Mouse (Mus musculus): ENCODE data around the gene Ttc30a2. TPM values are rescaled to one million over a fixed set of nuclear protein-coding genes. Genes with fewer than 3 reads are reported as not detected.
A peak's percentile ranks its signal among the peaks of the same experiment; 100 is the strongest.

Gene Ttc30a2
- total and polyA plus RNA-seq, 2 experiments from 2014 or later, result 0.21 to 0.81 TPM

DNA sequence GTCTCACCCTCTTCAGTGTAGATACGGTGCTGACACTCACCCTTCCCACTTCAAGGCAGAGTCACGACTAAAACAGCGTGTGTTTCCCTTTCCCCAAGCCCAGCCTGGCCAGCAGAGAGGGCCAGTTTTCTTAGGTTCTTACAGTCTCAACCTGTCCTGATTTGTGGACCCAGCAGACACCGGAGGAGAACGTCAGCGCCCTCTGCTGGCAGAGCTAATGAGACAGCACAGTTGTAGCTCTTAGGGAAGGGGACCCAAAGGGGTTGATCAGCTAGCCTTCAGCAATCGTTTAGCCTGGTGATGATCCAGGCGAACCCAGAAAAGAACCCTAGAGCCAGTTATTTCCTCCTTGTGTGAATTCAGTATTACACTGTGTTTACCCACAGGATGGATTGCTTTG, 23.4 kb upstream of the Ttc30a2 start:
- no peak for DNase-seq
- TF ChIP-seq CTCF (IDR thresholded peaks at IDR 0.05; ENCODE audit: low read depth), result peak; percentile 52

DNA sequence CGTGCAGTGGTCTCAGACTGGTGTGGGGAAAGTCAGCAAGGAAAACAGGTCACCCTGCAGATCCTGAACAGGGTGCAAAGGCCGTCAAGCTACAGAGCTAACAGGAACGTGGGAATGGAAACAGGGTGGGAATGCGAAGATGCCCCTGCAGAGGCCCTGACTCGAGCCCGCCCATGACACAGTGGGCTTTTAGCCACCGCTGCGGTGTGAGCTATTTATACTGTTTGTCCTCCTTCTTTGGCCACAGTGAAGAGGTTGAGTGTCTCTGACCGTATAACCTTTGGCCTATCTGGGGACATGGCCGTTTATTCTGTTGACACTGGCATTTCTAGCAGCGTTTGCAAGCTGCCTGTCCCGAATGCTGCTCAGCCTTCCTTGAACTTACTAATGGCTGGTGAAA, 21.7 kb upstream of the Ttc30a2 start:
- TF ChIP-seq CTCF (IDR thresholded peaks at IDR 0.05; ENCODE audit: low read depth), result no peak
- Histone ChIP-seq H3K27ac (ENCODE audit: low read depth, low read length) (no peak overlapping the region), H3K4me3 (ENCODE audit: low read depth, low read length) (no peak overlapping the region), H3K4me2 (ENCODE audit: low read depth) (no peak overlapping the region), H3K9ac (no peak overlapping the region), H3K9me3 (ENCODE audit: low read length) (no peaks in the 10 kb centered on the region), H3K27me3 (ENCODE audit: insufficient read depth, low read length) (no peaks in the 10 kb centered on the region), H3K4me1 (ENCODE audit: insufficient read depth) (no peaks in the 10 kb centered on the region), H3K36me3 (ENCODE audit: insufficient read depth) (no peaks in the 10 kb centered on the region)
- no peak for DNase-seq
- no peak for ATAC-seq
- WGBS, result 76% methylated on average over 12 of the region's 12 CpGs

More for the DNA sequence above, 23.4 kb upstream of the Ttc30a2 start:
- no peaks in the 10 kb centered on the region for H3K36me3 ChIP-seq (ENCODE audit: insufficient read depth)
- H3K4me1 ChIP-seq (ENCODE audit: insufficient read depth), result no peaks in the 10 kb centered on the region
- no peak overlapping the region for H3K9ac ChIP-seq
- no peak overlapping the region for H3K4me3 ChIP-seq (ENCODE audit: low read depth, low read length)
- ATAC-seq, result no peak
- no peak overlapping the region for H3K4me2 ChIP-seq (ENCODE audit: low read depth)
- H3K27me3 ChIP-seq (ENCODE audit: insufficient read depth, low read length), result no peaks in the 10 kb centered on the region
- 51% methylated on average over 8 of the region's 8 CpGs for WGBS
- no peak overlapping the region for H3K27ac ChIP-seq (ENCODE audit: low read depth, low read length)
- H3K9me3 ChIP-seq (ENCODE audit: low read length), result no peaks in the 10 kb centered on the region

DNA sequence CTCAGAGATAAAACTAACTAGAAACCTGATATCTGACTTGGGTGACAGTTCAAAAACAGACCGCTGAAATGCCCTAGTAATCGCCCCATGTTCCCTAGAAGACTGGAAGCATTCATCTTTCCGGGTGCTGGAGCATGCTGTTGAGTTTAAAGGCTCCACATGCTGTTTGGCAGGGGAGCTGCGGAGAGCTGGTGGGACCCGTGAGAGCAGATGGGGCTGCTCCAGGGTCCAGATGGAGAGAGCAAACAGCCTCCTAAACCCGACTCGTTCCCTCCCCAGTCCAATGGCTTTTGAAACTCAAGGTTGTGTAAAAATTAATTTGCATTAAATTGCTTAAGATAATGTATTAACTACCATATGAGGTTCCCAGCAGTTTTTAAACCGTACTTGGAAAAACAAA, 20.7 kb upstream of the Ttc30a2 start:
- Histone ChIP-seq H3K27me3 (ENCODE audit: insufficient read depth, low read length) (no peaks in the 10 kb centered on the region), H3K36me3 (ENCODE audit: insufficient read depth) (no peaks in the 10 kb centered on the region), H3K4me3 (ENCODE audit: low read depth, low read length) (no peak overlapping the region), H3K9me3 (ENCODE audit: low read length) (no peaks in the 10 kb centered on the region), H3K27ac (ENCODE audit: low read depth, low read length) (no peak overlapping the region), H3K4me1 (ENCODE audit: insufficient read depth) (no peaks in the 10 kb centered on the region), H3K4me2 (ENCODE audit: low read depth) (no peak overlapping the region), H3K9ac (no peak overlapping the region)
- ATAC-seq, result peak; percentile 91
- TF ChIP-seq CTCF (IDR thresholded peaks at IDR 0.05; ENCODE audit: low read depth), result no peak
- WGBS, result 33% methylated on average over 8 of the region's 8 CpGs
- peak; percentile 72 for DNase-seq

DNA sequence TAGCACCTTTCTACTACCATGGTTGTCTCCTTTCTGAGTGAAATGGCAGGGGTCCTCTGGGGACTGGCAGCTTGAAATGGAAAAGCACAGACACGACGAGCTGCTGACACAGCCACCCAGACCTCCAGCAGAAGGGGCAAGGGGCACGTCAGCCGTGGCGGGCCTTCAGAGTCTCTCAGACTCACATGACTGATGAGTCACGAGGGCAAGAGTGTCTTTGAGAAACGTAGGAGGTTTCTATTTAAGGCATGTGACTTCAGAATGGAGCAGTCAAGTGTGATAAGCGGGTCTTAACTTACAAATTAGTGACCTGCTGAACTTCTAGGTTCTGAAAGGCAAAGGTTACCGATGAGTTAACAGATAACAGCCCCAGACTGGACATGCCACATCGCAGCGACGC, 19.8 kb upstream of the Ttc30a2 start:
- Histone ChIP-seq H3K9me3 (ENCODE audit: low read length) (no peaks in the 10 kb centered on the region), H3K36me3 (ENCODE audit: insufficient read depth) (no peaks in the 10 kb centered on the region), H3K4me3 (ENCODE audit: low read depth, low read length) (no peak overlapping the region), H3K27me3 (ENCODE audit: insufficient read depth, low read length) (no peaks in the 10 kb centered on the region), H3K4me1 (ENCODE audit: insufficient read depth) (no peaks in the 10 kb centered on the region), H3K9ac (no peak overlapping the region), H3K4me2 (ENCODE audit: low read depth) (no peak overlapping the region), H3K27ac (ENCODE audit: low read depth, low read length) (no peak overlapping the region)
- no peak for ATAC-seq
- TF ChIP-seq CTCF (IDR thresholded peaks at IDR 0.05; ENCODE audit: low read depth), result no peak
- WGBS, result 73% methylated on average over 12 of the region's 12 CpGs
- no peak for DNase-seq

DNA sequence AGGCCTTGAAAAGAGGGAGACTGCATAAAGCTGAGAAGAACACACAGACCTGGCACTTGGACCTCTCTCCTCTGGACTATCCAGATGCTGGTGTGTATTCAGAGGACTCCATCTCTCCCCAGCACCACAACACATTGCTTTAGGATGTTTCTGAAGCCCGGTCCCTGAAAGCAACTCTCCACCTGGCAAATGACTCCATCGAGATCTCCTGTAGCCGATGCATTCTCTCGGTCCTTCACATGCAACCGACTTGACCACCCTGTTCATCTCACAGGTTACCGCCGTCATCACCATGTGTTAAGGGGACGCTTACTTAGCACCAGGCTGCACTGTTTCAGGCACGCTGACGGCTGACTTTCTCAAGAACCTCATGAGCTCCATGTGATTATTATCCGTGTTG, 16.9 kb upstream of the Ttc30a2 start:
- no peak for TF ChIP-seq CTCF (IDR thresholded peaks at IDR 0.05; ENCODE audit: low read depth)
- no peaks in the 10 kb centered on the region for H3K36me3 ChIP-seq (ENCODE audit: insufficient read depth)
- no peak overlapping the region for H3K4me3 ChIP-seq (ENCODE audit: low read depth, low read length)
- no peaks in the 10 kb centered on the region for H3K9me3 ChIP-seq (ENCODE audit: low read length)
- no peak overlapping the region for H3K4me2 ChIP-seq (ENCODE audit: low read depth)
- no peak overlapping the region for H3K9ac ChIP-seq
- DNase-seq, result no peak
- H3K27me3 ChIP-seq (ENCODE audit: insufficient read depth, low read length), result no peaks in the 10 kb centered on the region
- 95% methylated on average over 11 of the region's 11 CpGs for WGBS
- ATAC-seq, result no peak
- H3K27ac ChIP-seq (ENCODE audit: low read depth, low read length), result no peak overlapping the region
- no peaks in the 10 kb centered on the region for H3K4me1 ChIP-seq (ENCODE audit: insufficient read depth)

DNA sequence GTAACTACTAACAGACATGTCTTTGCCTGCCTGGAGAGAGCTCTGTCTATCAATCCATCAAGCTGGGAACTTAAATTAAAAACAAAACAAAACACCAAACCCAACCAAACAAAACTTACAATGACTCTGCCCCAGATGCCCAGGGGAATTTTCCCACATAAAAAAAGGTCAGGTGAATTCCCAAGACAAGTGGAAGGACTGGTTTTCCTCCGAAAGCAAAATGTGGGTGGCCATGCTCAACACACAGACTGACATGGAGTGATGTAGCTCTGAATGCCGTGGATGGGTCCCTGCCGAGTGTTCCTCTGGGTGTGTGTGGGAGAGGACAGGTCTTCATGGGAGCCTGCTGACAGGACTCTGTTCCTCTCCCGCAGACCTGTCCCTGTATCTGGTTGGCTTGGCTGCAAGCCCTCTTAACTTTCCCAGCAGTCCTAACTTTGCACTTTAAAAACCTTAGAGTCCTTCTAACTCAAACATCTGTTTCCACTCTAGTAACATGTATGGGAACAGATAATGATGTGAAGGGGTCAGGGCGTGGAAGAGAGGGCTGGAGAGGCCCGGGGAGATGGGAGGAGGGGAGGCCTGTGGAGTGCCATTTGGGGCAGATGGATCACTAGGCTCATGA, 13.7 kb upstream of the Ttc30a2 start:
- DNase-seq (no peak), ATAC-seq (no peak)
- peaks cover 14% of the 10 kb centered on the region; the same call in 1 of the 2 replicates for H3K4me1 ChIP-seq (ENCODE audit: insufficient read depth)
- H3K36me3 ChIP-seq (ENCODE audit: insufficient read depth), result no peaks in the 10 kb centered on the region
- 74% methylated on average over 6 of the region's 6 CpGs for WGBS
- H3K9ac ChIP-seq, result no peak overlapping the region
- H3K4me2 ChIP-seq (ENCODE audit: low read depth), result no peak overlapping the region
- H3K4me3 ChIP-seq (ENCODE audit: low read depth, low read length), result no peak overlapping the region
- no peak overlapping the region for H3K27ac ChIP-seq (ENCODE audit: low read depth, low read length)
- H3K9me3 ChIP-seq (ENCODE audit: low read length), result no peaks in the 10 kb centered on the region
- no peaks in the 10 kb centered on the region for H3K27me3 ChIP-seq (ENCODE audit: insufficient read depth, low read length)
- no peak for TF ChIP-seq CTCF (IDR thresholded peaks at IDR 0.05; ENCODE audit: low read depth)

DNA sequence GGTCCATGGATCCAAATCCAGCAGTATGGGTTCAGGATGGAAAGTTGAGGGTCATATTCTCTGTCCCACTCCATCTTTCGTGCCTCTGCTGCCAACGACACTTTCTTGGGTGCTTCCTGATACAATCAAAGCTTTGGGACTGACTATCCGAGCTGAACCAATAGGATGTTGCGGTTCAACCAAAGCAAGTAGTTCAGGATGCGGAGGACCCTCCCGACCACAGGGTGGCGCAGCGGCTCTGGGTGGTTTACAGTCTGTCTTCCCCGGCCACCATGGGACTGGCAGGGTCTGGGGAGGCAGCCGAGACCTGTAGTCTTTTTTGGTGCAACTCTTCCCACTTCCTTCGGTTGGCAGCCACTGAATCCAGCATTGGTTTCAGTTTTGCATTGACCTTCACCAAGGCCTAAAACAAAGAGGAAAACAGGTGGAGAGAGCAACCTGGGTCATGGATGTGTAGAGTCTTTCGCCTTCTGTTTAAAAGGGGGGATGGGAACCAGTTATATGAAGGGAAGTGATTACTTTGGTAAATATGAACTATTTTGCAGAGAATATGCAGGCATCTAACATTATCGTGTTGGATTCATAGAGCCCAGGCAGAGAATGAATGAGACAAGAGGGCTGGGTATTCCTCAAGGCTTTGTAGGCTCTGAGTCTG, 13.0 kb upstream of the Ttc30a2 start:
- H3K9ac ChIP-seq, result no peak overlapping the region
- TF ChIP-seq CTCF (IDR thresholded peaks at IDR 0.05; ENCODE audit: low read depth), result peak; percentile 69
- H3K27ac ChIP-seq (ENCODE audit: low read depth, low read length), result no peak overlapping the region
- no peak overlapping the region for H3K4me3 ChIP-seq (ENCODE audit: low read depth, low read length)
- ATAC-seq (peak; percentile 28; the same call in 1 of the 2 replicates), DNase-seq (peak; percentile 53)
- H3K9me3 ChIP-seq (ENCODE audit: low read length), result no peaks in the 10 kb centered on the region
- H3K4me2 ChIP-seq (ENCODE audit: low read depth), result no peak overlapping the region
- H3K27me3 ChIP-seq (ENCODE audit: insufficient read depth, low read length), result no peaks in the 10 kb centered on the region
- peaks cover 14% of the 10 kb centered on the region; the same call in 1 of the 2 replicates for H3K4me1 ChIP-seq (ENCODE audit: insufficient read depth)
- 60% methylated on average over 13 of the region's 13 CpGs for WGBS
- no peaks in the 10 kb centered on the region for H3K36me3 ChIP-seq (ENCODE audit: insufficient read depth)

All from forebrain, postnatal 0 days (tissue).